Mouse (Mus musculus) mouse embryonic stem cell (cell line): Measurements from ENCODE around the gene Gm4846.
"Not testable (repeated sequence)": the region's sequence is repeated elsewhere in the genome, so short reads cannot be mapped to it uniquely, and the experiment has no call there.

Source experiments
- in situ Hi-C, 2 experiments: fragments of 300-500 bp; cut with MboI; formaldehyde crosslinking; loops; 1 replicate in 1 of 2; 3 replicates in 1 of 2; pipeline ENCODE4 v1.14.3; 2019 to 2020; ENCODE audit warnings: low sequenced_read_pairs in 2 of 2, low pct_unique_long_range_greater_than_20kb in 1 of 2, mixed read lengths in 1 of 2; ENCODE audit not compliant: unreplicated experiment in 1 of 2

Gene Gm4846

GRCm38 (mm10) chr1:166497488-166497887, at the start of gene Gm4846:
Gene Gm4846 (minus strand): TSS chr1:166497588.
- in situ Hi-C loops = not testable (repeated sequence)

- in situ Hi-C loops = not testable (repeated sequence)
These were observed 34.1 kb upstream of the Gm4846 start for GRCm38 (mm10) chr1:166531521-166531920.

GRCm38 (mm10) chr1:166524709-166525108, 27.3 kb upstream of the Gm4846 start:
- in situ Hi-C loops = not testable (repeated sequence)

- in situ Hi-C loops = not testable (repeated sequence)
These were observed 22.2 kb upstream of the Gm4846 start for GRCm38 (mm10) chr1:166519626-166520025.

- in situ Hi-C loops = no loop called here
These were observed 19.2 kb upstream of the Gm4846 start for GRCm38 (mm10) chr1:166516556-166516955.

- in situ Hi-C loops = not testable (repeated sequence)
These were observed 6.8 kb upstream of the Gm4846 start for GRCm38 (mm10) chr1:166504206-166504605.

GRCm38 (mm10) chr1:166479503-166479902, 17.9 kb downstream of the Gm4846 start:
- in situ Hi-C loops = no loop called here

- in situ Hi-C loops = no loop called here
These were observed 30.2 kb downstream of the Gm4846 start for GRCm38 (mm10) chr1:166467172-166467571.

- in situ Hi-C loops = no loop called here
These were observed 34.8 kb downstream of the Gm4846 start for GRCm38 (mm10) chr1:166462544-166462943.

- in situ Hi-C loops = no loop called here
These were observed 55.4 kb downstream of the Gm4846 start for GRCm38 (mm10) chr1:166441992-166442391.

GRCm38 (mm10) chr1:166439426-166439825, 58.0 kb downstream of the Gm4846 start:
- in situ Hi-C loops = no loop called here
